Mouse (Mus musculus) heart, embryonic 10.5 days (tissue): Measurements from ENCODE around the gene Vezf1. TPM values are rescaled to one million over a fixed set of nuclear protein-coding genes. Genes with fewer than 3 reads are reported as not detected.

ENCODE experiments used
- DNase-seq: peaks from one replicate; pipeline ENCODE4 v3.0.0-alpha.2; 2017; ENCODE audit warnings: low spot score
- H3K27ac ChIP-seq: fragments of 300-500 bp; sonication (generic); 2 replicates; pipeline ENCODE4 v1.5.1; 2016; ENCODE audit warnings: mild to moderate bottlenecking
- H3K27me3 ChIP-seq: fragments of 300-500 bp; sonication (generic); 2 replicates; pipeline ENCODE4 v1.6.1; 2016; ENCODE audit warnings: mild to moderate bottlenecking; ENCODE audit not compliant: poor library complexity, insufficient read depth, severe bottlenecking
- H3K36me3 ChIP-seq: fragments of 300-500 bp; sonication (generic); 2 replicates; pipeline ENCODE4 v1.6.1; 2016; ENCODE audit warnings: mild to moderate bottlenecking, moderate library complexity
- H3K4me1 ChIP-seq: fragments of 300-500 bp; sonication (generic); 2 replicates; pipeline ENCODE4 v1.6.1; 2016; ENCODE audit warnings: mild to moderate bottlenecking
- H3K4me3 ChIP-seq: fragments of 300-500 bp; sonication (generic); 2 replicates; pipeline ENCODE4 v1.5.1; 2016; ENCODE audit warnings: mild to moderate bottlenecking, moderate library complexity
- H3K9me3 ChIP-seq: fragments of 300-500 bp; sonication (generic); 2 replicates; pipeline ENCODE4 v1.6.1; 2016; ENCODE audit warnings: mild to moderate bottlenecking, moderate library complexity
- WGBS: fragments of 180-500 bp; shearing (Covaris S2); methylation state at CpG from one replicate; pipeline ENCODE4 v1.1.7; 2016; 5-methylcytosine and 5-hydroxymethylcytosine counted together
- polyA plus RNA-seq: library from polyadenylated mRNA; unstranded; fragments of >200 nt; fragmentation: Nextera tagmentation; extraction: Ambion mirVana; gene quantifications from 2 replicates; pipeline ENCODE4 v1.2.1, GENCODE M21; 2016

Vezf1 gene
- polyA plus RNA-seq, 1 experiment from 2014 or later: 34.1 TPM

DNA sequence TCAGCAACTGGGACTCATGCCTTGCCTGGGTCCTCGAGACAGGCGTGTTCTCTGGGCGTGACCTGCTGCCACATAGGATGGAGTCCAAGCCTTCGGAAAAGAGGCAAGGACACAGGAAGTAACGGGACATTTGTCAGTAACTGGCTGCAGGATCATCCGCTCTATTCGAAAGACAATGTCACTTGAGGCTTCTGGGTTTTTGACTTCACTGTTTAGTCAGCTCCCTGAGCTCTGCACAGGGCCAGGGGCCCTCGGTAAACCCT is 38.1 kb downstream of the Vezf1 start:
- Histone ChIP-seq H3K36me3 (peaks cover 3% of the 10 kb centered on the region; the same call in 1 of the 2 replicates), H3K4me3 (no peak overlapping the region), H3K27me3 (no peaks in the 10 kb centered on the region), H3K4me1 (peaks cover 57% of the 10 kb centered on the region), H3K9me3 (no peaks in the 10 kb centered on the region), H3K27ac (no peak overlapping the region)
- WGBS: 78% methylated on average over 8 of the region's 8 CpGs
- DNase-seq: no peak

DNA sequence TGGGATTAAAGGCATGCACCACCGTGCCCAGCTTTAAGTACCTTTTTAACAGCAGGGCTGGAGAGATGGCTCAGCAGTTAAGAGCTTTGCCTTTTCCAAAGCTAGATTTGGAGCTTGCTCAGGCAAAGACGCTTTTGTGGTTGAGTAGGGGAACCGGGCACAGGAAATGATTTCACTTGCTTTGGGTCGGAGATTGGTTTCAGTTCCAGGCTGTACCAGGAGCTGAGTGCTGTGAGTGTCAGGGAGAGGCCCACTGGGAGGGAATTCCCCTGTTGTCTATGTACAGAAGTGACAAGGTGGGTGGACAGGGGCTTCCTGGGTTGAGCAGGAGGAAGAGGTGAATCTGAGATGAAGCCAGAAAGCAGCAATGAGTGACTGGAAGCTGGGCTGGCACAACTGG is 39.3 kb downstream of the Vezf1 start:
- DNase-seq: no peak
- Histone ChIP-seq H3K4me3 (no peak overlapping the region), H3K9me3 (no peaks in the 10 kb centered on the region), H3K27me3 (no peaks in the 10 kb centered on the region), H3K4me1 (peaks cover 66% of the 10 kb centered on the region), H3K27ac (peak overlapping the region; percentile 65), H3K36me3 (no peaks in the 10 kb centered on the region)
- 51% methylated on average over 4 of the region's 4 CpGs for WGBS

DNA sequence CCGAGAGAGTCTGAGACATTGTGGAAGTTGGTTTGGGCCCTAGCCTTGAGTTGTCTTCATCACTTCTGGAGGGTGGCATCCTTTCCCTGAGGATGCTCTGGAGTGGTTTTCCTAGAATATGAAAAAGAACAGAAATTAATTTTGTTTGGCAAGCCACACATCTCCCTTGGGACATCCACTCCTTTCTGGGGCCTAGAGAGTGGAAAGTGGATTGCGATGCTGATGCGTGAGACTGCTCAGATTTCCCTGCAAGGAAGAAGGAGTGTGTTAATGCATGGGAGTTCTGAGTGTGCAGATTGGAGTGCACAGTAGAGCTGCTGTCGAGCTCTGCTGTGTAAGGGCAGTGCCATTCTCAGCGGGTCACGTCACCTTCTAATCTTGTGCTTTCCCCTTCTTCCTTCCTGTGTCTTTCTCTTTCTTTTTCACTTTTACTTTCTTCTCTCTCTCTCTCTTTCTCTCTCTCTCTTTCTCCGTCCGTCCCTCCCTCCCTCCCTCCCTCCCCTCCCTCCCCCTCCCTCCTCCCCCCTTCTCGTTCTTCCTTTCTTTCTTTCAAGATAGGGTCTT is 42.0 kb downstream of the Vezf1 start:
- Histone ChIP-seq H3K9me3 (no peaks in the 10 kb centered on the region), H3K27me3 (no peaks in the 10 kb centered on the region), H3K36me3 (no peaks in the 10 kb centered on the region), H3K27ac (peak overlapping the region; percentile 16; the same call in 1 of the 2 replicates), H3K4me1 (peaks cover 80% of the 10 kb centered on the region), H3K4me3 (no peak overlapping the region)
- no peak for DNase-seq
- WGBS: 48% methylated on average over 9 of the region's 9 CpGs

DNA sequence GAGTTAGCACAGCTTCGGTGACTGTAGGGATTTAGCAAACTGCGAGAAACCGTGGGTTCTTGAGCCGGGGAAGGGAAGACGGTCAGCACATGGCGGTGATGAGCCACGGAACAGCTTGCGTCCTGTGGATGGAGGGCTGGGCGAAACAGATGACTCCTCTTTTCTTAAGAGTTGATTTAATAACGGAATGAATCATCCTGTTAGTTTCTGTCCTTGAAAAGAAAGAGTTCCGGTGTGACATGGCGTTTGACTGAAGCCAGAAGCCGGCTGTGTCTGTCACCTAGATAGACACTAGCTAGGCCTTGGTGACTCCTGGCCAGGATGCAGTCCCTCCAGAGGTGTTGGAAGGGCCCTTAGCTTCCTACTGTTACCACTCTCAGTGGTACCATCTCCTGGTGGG is 44.0 kb downstream of the Vezf1 start:
- WGBS: 36% methylated on average over 13 of the region's 13 CpGs
- Histone ChIP-seq H3K36me3 (no peaks in the 10 kb centered on the region), H3K4me1 (peaks cover 81% of the 10 kb centered on the region), H3K9me3 (no peaks in the 10 kb centered on the region), H3K27me3 (no peaks in the 10 kb centered on the region), H3K27ac (peak overlapping the region; percentile 59), H3K4me3 (no peak overlapping the region)
- no peak for DNase-seq

DNA sequence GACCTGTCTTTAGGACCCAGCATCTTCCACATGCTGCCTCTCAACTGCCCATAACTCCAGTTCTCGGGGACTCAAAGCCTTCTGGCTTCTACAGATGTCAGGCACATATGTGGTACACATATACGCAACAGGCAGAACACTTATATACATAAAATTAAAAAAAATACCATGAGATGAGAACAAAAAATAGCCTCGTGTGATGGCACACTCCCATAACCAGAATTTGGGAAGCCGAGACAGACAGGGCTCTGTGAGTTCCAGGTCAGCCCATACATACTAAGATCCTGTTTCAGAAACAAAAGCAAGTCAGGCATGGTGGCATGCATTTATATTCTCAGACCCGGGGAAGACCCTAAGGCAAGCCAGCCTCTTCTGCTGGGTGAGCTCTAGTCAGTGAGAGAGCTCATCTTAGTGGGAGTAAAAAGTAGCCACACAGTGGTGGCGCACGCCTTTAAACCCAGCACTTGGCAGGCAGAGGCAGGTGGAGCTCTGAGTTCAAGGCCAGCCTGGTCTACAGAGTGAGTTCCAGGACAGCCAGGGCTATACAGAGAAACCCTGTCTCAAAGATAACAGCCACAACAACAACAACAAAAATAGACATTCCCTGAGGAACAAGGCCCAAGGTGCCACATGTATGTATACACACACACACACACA is 44.7 kb downstream of the Vezf1 start:
- Histone ChIP-seq H3K4me1 (peaks cover 82% of the 10 kb centered on the region), H3K27ac (peak overlapping the region; percentile 59; the same call in 1 of the 2 replicates), H3K36me3 (no peaks in the 10 kb centered on the region), H3K9me3 (no peaks in the 10 kb centered on the region), H3K4me3 (no peak overlapping the region), H3K27me3 (no peaks in the 10 kb centered on the region)
- WGBS: 84% methylated on average over 7 of the region's 7 CpGs
- no peak for DNase-seq

DNA sequence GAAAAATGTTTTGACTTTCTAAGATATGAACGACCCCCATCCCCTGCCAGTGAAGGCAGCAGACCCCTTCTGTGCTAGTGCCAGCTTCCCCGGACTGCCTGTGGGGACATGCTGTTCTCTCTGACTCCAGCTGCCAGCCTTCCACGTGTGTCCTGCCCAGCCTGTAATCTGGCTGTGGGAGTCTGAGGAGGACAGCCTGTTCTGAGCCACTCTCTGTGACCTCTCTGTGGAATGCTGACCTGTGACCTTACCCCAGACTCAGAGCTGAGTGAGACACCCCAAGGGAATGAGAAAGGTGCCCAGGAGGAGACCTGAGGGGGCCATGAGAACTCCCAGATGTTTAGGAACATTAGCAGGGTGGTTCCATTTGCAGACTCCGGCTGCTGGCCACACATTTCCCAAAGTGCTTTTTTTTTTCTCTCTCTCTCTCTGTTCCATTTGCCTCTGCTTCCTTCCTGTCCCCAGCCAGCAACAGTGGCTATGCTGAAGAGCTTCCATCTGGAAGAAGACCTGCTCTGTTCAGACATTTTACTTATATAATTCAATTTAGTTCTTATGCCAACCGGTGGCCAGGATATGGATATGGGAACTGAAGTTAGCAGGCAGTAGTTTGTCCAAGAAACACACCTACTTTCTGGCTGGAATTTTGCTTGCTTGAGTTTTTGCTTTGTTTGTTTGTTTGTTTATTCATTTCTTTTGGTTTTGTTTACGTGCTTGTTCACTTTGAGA is 45.6 kb downstream of the Vezf1 start:
- Histone ChIP-seq H3K4me1 (peaks cover 90% of the 10 kb centered on the region), H3K9me3 (no peaks in the 10 kb centered on the region), H3K27me3 (no peaks in the 10 kb centered on the region), H3K27ac (peak overlapping the region; percentile 80), H3K4me3 (no peak overlapping the region), H3K36me3 (no peaks in the 10 kb centered on the region)
- 40% methylated on average over 6 of the region's 6 CpGs for WGBS
- DNase-seq: no peak

DNA sequence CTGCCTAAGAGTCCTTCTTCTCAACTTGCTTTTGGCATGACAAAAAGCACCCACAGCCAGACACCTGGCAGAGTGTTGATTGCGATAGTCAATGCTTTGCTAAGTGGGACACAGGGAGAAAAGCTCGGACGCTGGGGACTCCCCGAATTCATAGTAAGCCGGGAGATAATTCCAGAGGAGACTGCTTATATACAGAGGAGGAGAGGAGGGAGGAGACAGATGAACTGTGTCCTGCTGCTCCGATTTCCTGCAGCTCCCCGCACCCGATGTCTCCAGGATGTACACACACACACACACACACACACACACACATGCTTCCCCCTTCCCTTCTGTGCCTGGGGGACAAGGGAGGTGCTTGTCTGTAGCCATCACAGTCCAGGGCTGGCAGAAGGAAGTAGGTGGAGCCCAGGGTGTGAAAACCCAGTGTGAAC is 46.8 kb downstream of the Vezf1 start:
- Histone ChIP-seq H3K4me3 (peak overlapping the region; percentile 12; the same call in 1 of the 2 replicates), H3K27ac (peak overlapping the region; percentile 80)

DNA sequence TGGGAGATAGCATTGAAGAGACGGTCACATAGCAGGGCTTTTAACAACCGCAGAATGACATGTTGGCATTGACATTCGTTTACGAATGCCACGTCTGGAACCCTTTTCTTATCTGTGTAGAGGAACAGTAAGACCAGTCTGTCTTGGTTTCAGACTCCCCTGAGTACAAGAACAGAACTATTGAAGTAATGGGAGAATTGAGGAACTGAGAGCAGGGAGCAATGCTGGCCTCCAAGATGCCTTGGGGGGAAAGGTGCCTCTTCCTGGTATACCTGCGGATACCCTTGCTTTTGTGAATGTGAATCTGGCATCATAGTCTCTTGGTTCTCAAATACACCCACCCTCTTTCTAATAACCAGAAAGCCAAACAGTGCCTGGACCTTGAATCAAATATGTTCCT is 48.5 kb downstream of the Vezf1 start:
- Histone ChIP-seq H3K27me3 (no peaks in the 10 kb centered on the region), H3K9me3 (no peaks in the 10 kb centered on the region), H3K27ac (0 out of 2 replicates have a peak overlapping the region, but pooled peaks have one; percentile 45), H3K4me1 (peaks cover 88% of the 10 kb centered on the region), H3K4me3 (no peak overlapping the region), H3K36me3 (0 out of 2 replicates have a peak, but pooled peaks cover 5% of the 10 kb centered on the region)
- no peak for DNase-seq
- WGBS: 77% methylated on average over 6 of the region's 6 CpGs

More for the DNA sequence above, 46.8 kb downstream of the Vezf1 start:
- peaks cover 93% of the 10 kb centered on the region for H3K4me1 ChIP-seq
- WGBS: 26% methylated on average over 8 of the region's 8 CpGs
- no peaks in the 10 kb centered on the region for H3K36me3 ChIP-seq
- H3K9me3 ChIP-seq: no peaks in the 10 kb centered on the region
- H3K27me3 ChIP-seq: no peaks in the 10 kb centered on the region
- DNase-seq: no peak

DNA sequence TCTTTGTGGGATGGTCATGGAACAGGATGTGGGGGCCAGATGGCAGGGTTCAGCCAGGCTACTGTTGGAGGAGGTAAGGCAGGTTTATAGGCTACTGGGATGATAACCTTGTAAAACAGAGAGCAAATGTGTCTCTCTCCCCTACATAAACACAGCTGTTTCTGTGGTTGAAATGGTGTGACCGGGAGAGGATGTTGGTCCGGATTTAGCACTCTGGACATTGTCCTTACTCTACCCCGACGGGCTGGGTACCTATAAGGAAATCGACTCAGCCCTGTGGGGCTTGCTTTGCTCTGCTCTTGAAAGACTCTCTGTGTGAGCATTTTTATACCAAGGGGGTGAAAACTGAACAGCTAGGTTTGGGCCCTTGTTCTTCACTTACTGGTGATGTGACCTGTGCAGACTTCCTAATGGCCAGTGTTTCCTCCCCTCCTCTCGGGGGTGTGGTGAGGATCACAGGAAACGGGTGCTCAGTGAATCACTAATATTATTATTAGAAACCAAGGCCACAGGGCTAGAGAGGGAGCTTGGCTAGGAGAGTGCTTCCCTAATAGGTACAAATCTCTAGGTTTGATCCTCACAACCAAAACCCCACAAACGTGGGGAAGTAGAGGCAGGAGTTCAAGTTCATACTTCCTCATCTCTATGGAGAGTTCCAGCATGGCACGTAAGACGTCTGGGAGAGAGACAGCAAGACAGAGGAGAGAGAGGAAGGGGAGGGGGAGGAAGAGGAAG is 49.4 kb downstream of the Vezf1 start:
- Histone ChIP-seq H3K4me3 (no peak overlapping the region), H3K27me3 (no peaks in the 10 kb centered on the region), H3K9me3 (no peaks in the 10 kb centered on the region), H3K36me3 (0 out of 2 replicates have a peak, but pooled peaks cover 5% of the 10 kb centered on the region), H3K4me1 (peaks cover 88% of the 10 kb centered on the region), H3K27ac (peak overlapping the region; percentile 84)
- 56% methylated on average over 10 of the region's 10 CpGs for WGBS
- DNase-seq: no peak

DNA sequence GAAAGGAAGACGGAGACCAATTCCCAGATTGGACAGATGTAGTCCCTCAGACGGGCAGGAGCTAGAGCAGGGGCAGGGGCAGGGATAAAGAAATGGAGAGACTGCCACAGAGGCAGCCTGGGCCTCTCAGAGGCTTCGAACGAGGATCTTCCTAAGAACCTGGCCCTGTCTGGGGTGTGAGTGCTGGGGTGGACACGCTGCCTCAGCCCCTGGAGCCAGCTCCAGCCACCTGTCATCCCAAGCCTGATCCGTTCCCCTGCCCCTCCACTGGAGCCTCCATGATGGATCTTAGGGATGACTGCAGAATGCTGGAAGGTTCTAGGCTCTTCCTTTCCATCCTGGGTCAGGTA is 50.0 kb downstream of the Vezf1 start:
- no peak for DNase-seq
- H3K36me3 ChIP-seq: 0 out of 2 replicates have a peak, but pooled peaks cover 5% of the 10 kb centered on the region
- no peaks in the 10 kb centered on the region for H3K27me3 ChIP-seq
- peaks cover 88% of the 10 kb centered on the region for H3K4me1 ChIP-seq
- 57% methylated on average over 6 of the region's 6 CpGs for WGBS
- H3K4me3 ChIP-seq: no peak overlapping the region
- H3K27ac ChIP-seq: peak overlapping the region; percentile 84
- no peaks in the 10 kb centered on the region for H3K9me3 ChIP-seq

DNA sequence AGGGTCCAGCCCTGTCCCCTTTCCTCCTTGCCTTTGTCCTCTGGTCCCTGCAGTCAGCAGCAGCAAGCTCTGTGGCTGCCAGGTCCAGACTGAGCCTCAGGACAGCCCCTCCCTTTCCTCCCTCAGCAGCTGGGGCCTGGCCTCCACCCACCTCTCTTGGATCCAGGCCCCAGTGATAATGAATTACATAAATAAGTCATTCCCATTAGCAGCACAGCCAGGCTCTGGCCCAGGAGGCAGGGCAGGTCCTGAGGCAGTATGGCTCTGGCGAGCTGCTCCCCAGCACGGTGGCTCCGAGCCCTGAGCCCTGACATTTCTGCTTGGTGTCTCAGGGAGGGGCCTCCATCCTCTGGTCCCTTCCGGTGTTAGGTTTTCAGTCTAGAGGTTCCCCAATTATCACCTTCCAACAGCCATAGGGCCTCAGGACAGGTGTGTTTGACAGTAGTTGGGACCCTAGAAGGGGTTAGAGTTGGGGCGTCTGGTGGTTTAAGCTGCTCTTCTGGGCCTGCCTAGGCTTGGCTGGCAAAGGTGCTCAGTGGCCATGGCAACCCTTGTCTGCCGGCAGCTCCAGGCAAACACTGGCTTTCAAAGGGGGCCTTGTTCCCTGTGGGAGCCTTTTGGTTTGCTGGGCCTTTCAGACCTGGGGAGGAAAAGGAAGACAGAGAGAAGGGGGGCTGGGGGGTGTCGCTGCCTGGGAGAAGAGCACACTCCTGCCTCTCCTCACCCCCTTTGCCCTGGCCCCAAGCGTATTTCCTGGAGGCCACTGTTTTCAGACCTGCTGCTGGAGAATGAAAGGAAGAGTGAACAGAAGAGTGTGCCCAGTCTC is 51.0 kb downstream of the Vezf1 start:
- no peak for DNase-seq
- H3K27me3 ChIP-seq: no peaks in the 10 kb centered on the region
- H3K27ac ChIP-seq: peak overlapping the region; percentile 84
- WGBS: 10% methylated on average over 8 of the region's 8 CpGs
- 0 out of 2 replicates have a peak overlapping the region, but pooled peaks have one; percentile 1 for H3K4me3 ChIP-seq
- no peaks in the 10 kb centered on the region for H3K9me3 ChIP-seq
- H3K4me1 ChIP-seq: peaks cover 87% of the 10 kb centered on the region
- 0 out of 2 replicates have a peak, but pooled peaks cover 5% of the 10 kb centered on the region for H3K36me3 ChIP-seq

DNA sequence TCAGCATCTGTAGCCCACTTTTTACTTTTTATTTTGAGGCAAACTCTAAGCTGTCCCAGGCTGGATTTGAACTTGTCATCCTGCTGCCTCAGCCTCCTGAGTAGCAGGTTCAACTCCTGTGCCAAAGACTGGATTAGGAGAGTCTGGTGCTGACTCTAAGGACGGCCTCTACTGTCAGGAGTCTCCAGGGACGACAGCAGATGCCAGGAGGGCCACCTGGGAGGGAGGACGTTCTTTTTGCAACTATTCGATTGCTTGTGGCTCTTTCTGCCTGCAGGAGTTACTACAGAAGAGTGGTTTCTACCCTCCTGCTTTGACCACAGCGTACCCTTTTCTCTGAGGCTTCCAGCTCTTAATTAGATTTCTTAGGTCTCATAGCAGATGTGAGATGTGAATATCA is 54.5 kb downstream of the Vezf1 start:
- Histone ChIP-seq H3K27ac (no peak overlapping the region), H3K27me3 (no peaks in the 10 kb centered on the region), H3K4me1 (peaks cover 73% of the 10 kb centered on the region), H3K36me3 (0 out of 2 replicates have a peak, but pooled peaks cover 5% of the 10 kb centered on the region), H3K4me3 (no peak overlapping the region), H3K9me3 (no peaks in the 10 kb centered on the region)
- no peak for DNase-seq
- 57% methylated on average over 5 of the region's 5 CpGs for WGBS
